Comparison of ENCODE assay signal across 8 mouse cellular contexts in genomic region chr16:16828757-16829615, GRCm38 (mm10). TPM values are rescaled to one million over a fixed set of nuclear protein-coding genes. Genes with fewer than 3 reads are reported as not detected.
DNase-seq lines count a peak whose midpoint lies in the region; ATAC-seq lines count a peak whose summit lies in the region.

Gene Spag6l, minus strand, starts transcription at chr16:16829456.

- H3K27me3 ChIP-seq in heart, embryonic 12.5 days (replicated peaks) = no peaks in the 10 kb centered on the region
- no peaks in the 10 kb centered on the region for H3K27me3 ChIP-seq in kidney, embryonic 16.5 days (ENCODE audit: insufficient read depth, low read length)
- no peaks in the 10 kb centered on the region for H3K27me3 ChIP-seq in midbrain, embryonic 16.5 days (ENCODE audit: control insufficient read depth, insufficient read depth, low read depth, low read length)

- peak; percentile 1 to 4 for DNase-seq in cerebellum, postnatal 36 days
- no peak for DNase-seq in cerebellum, adult 9-10 months
- peak; percentile 82 for DNase-seq in embryo, embryonic 11 days
- DNase-seq in liver = peak; percentile 68
- peak; percentile 20 to 39 for DNase-seq in spleen, postnatal 14 days (ENCODE audit: low spot score in 2 of 2)

- 7% methylated on average over 33 of the region's 33 CpGs for WGBS in heart, embryonic 12.5 days
- 9% methylated on average over 33 of the region's 33 CpGs for WGBS in kidney, embryonic 16.5 days
- WGBS in midbrain, embryonic 16.5 days = 9% methylated on average over 33 of the region's 33 CpGs

- peak; percentile 64 for ATAC-seq in heart, embryonic 12.5 days (ENCODE audit: insufficient number of reproducible peaks, low FRiP score)
- ATAC-seq in kidney, embryonic 16.5 days (ENCODE audit: low FRiP score, low TSS enrichment) = peak; percentile 91
- peak; percentile 98 for ATAC-seq in midbrain, embryonic 16.5 days

- H3K9ac ChIP-seq in heart, embryonic 12.5 days = peak within 1 kb of the TSS; percentile 44; the same call in 1 of the 2 replicates
- H3K9ac ChIP-seq in kidney, embryonic 16.5 days (replicated peaks; ENCODE audit: low read length) = peak within 1 kb of the TSS; percentile 46
- peak within 1 kb of the TSS; percentile 69 for H3K9ac ChIP-seq in midbrain, embryonic 16.5 days (ENCODE audit: low read depth, low read length)

- H3K27ac ChIP-seq in heart, embryonic 12.5 days (ENCODE audit: poor library complexity, severe bottlenecking) = no peak within 1 kb of the TSS
- no peak within 1 kb of the TSS for H3K27ac ChIP-seq in kidney, embryonic 16.5 days (ENCODE audit: low read length)
- peak within 1 kb of the TSS; percentile 53; the same call in 1 of the 2 replicates for H3K27ac ChIP-seq in midbrain, embryonic 16.5 days (ENCODE audit: low read length)

- H3K9me3 ChIP-seq in heart, embryonic 12.5 days (replicated peaks) = no peaks in the 10 kb centered on the region
- H3K9me3 ChIP-seq in kidney, embryonic 16.5 days (ENCODE audit: low read length) = no peaks in the 10 kb centered on the region
- H3K9me3 ChIP-seq in midbrain, embryonic 16.5 days (replicated peaks; ENCODE audit: control insufficient read depth, low read length, poor library complexity, severe bottlenecking) = no peaks in the 10 kb centered on the region

- H3K4me3 ChIP-seq in heart, embryonic 12.5 days = peak within 1 kb of the TSS; percentile 50
- peak within 1 kb of the TSS; percentile 55 for H3K4me3 ChIP-seq in kidney, embryonic 16.5 days (ENCODE audit: low read length)
- peak within 1 kb of the TSS; percentile 54 for H3K4me3 ChIP-seq in midbrain, embryonic 16.5 days (ENCODE audit: low read depth, low read length)

- H3K4me1 ChIP-seq in heart, embryonic 12.5 days (replicated peaks) = no peaks in the 10 kb centered on the region
- 0 out of 2 replicates have a peak, but pooled peaks cover 5% of the 10 kb centered on the region for H3K4me1 ChIP-seq in kidney, embryonic 16.5 days (ENCODE audit: insufficient read depth, low read length)
- peaks cover 2% of the 10 kb centered on the region; the same call in 1 of the 2 replicates for H3K4me1 ChIP-seq in midbrain, embryonic 16.5 days (ENCODE audit: control insufficient read depth, insufficient read depth, low read length)

- no peaks in the 10 kb centered on the region for H3K36me3 ChIP-seq in heart, embryonic 12.5 days
- no peaks in the 10 kb centered on the region for H3K36me3 ChIP-seq in kidney, embryonic 16.5 days (ENCODE audit: insufficient read depth, low read length)
- H3K36me3 ChIP-seq in midbrain, embryonic 16.5 days (ENCODE audit: control insufficient read depth, insufficient read depth, low read length) = no peaks in the 10 kb centered on the region

- peak within 1 kb of the TSS; percentile 87 for H3K4me2 ChIP-seq in heart, embryonic 12.5 days
- H3K4me2 ChIP-seq in kidney, embryonic 16.5 days (replicated peaks; ENCODE audit: low read depth, low read length) = peak within 1 kb of the TSS; percentile 87
- peak within 1 kb of the TSS; percentile 56 for H3K4me2 ChIP-seq in midbrain, embryonic 16.5 days (ENCODE audit: low read length)

RNA-seq across cellular contexts. Expression of gene Spag6l, which starts in this region (rescaled TPM):
- polyA plus RNA-seq in heart, embryonic 12.5 days (2016; fragmentation: Nextera tagmentation; extraction: Ambion mirVana) = 0.12 and 0.15 TPM in 2 replicates
- 0.95 and 1.2 TPM in 2 replicates for polyA plus RNA-seq in kidney, embryonic 16.5 days (2015; fragmentation: Nextera tagmentation; extraction: Ambion mirVana)
- 24.0 and 24.5 TPM in 2 replicates for polyA plus RNA-seq in midbrain, embryonic 16.5 days (2015; fragmentation: Nextera tagmentation; extraction: Ambion mirVana)

Comparison
In these comparisons a context has a peak if more than half of its experiments do, and no peak if none do; other contexts are left out.
1. RNA of gene Spag6l (polyA plus RNA-seq): 24.0 to 24.5 TPM in midbrain, embryonic 16.5 days; 0.95 to 1.2 TPM in kidney, embryonic 16.5 days and 0.12 to 0.15 TPM in heart, embryonic 12.5 days; every median in the first group is over 10 times any median in the second.
2. Peak in ATAC-seq, H3K4me3 ChIP-seq, H3K9ac ChIP-seq and H3K4me2 ChIP-seq in heart, embryonic 12.5 days; RNA of the gene not detected or under 1 TPM.
3. Peak in every context shown above with its lines, with median percentiles within 50 percentile points of each other: ATAC-seq, H3K4me2 ChIP-seq, H3K4me3 ChIP-seq and H3K9ac ChIP-seq.